Mouse (Mus musculus) thymus, adult 2 months (tissue): ENCODE results near the gene Zfp12.

ENCODE experiments used
- CTCF ChIP-seq: fragments of 200-500 bp; IDR thresholded peaks from 2 replicates; pipeline ENCODE4 v1.5.1; 2012; ENCODE audit warnings: mild to moderate bottlenecking, control low read depth, low read length, moderate library complexity, borderline replicate concordance; ENCODE audit not compliant: control insufficient read depth, poor library complexity, insufficient read depth; ENCODE audit errors: extremely low read depth
- POLR2A ChIP-seq: fragments of 200-500 bp; IDR thresholded peaks from 2 replicates; pipeline ENCODE4 v1.6.1; 2012; ENCODE audit warnings: mild to moderate bottlenecking, low read length, control low read depth, moderate library complexity; ENCODE audit not compliant: control insufficient read depth, poor library complexity, insufficient read depth; ENCODE audit errors: extremely low read depth

- no peak for TF ChIP-seq CTCF
- no peak for TF ChIP-seq POLR2A
Observed at GRCm38 (mm10) chr5:143295330-143295729, 60.4 kb downstream of the Zfp12 start.
